Mouse (Mus musculus) kidney, embryonic 15.5 days (tissue): Measurements from ENCODE around the gene Adra1b. TPM values are rescaled to one million over a fixed set of nuclear protein-coding genes. Genes with fewer than 3 reads are reported as not detected.

Source experiments
- ATAC-seq: fragments of 200-750 bp; cut with Nextera tagmentation; replicated peaks from 2 replicates; pipeline ENCODE4 v1.8.0; 2017; ENCODE audit warnings: moderate TSS enrichment; ENCODE audit not compliant: low FRiP score
- H3K27ac ChIP-seq: fragments of 300-500 bp; sonication (generic); 2 replicates; pipeline ENCODE4 v1.5.1; 2015; ENCODE audit warnings: mild to moderate bottlenecking, inconsistent platforms
- H3K27me3 ChIP-seq: fragments of 300-500 bp; sonication (generic); 2 replicates; pipeline ENCODE4 v1.6.1; 2015; ENCODE audit warnings: inconsistent platforms
- H3K36me3 ChIP-seq: fragments of 300-500 bp; sonication (generic); 2 replicates; pipeline ENCODE4 v1.6.1; 2015; ENCODE audit warnings: inconsistent platforms
- H3K4me1 ChIP-seq: fragments of 300-500 bp; sonication (generic); 2 replicates; pipeline ENCODE4 v1.6.1; 2015; ENCODE audit warnings: inconsistent platforms
- H3K4me2 ChIP-seq: fragments of 300-500 bp; sonication (generic); 2 replicates; pipeline ENCODE4 v1.6.1; 2015; ENCODE audit warnings: moderate library complexity, mild to moderate bottlenecking, inconsistent platforms
- H3K4me3 ChIP-seq: fragments of 300-500 bp; sonication (generic); replicated peaks from 2 replicates; pipeline ENCODE4 v1.5.1; 2015; ENCODE audit warnings: mild to moderate bottlenecking, inconsistent platforms
- H3K9ac ChIP-seq: fragments of 300-500 bp; sonication (generic); 2 replicates; pipeline ENCODE4 v1.6.1; 2015; ENCODE audit warnings: mild to moderate bottlenecking, inconsistent platforms
- H3K9me3 ChIP-seq: fragments of 300-500 bp; sonication (generic); replicated peaks from 2 replicates; pipeline ENCODE4 v1.6.1; 2016; ENCODE audit warnings: inconsistent platforms
- WGBS: fragments of 180-500 bp; shearing (Covaris S2); methylation state at CpG from one replicate; pipeline ENCODE4 v1.1.7; 2015; ENCODE audit warnings: mixed read lengths; 5-methylcytosine and 5-hydroxymethylcytosine counted together
- polyA plus RNA-seq: library from polyadenylated mRNA; unstranded; fragments of >200 nt; fragmentation: Nextera tagmentation; extraction: Ambion mirVana; gene quantifications from 2 replicates; pipeline ENCODE4 v1.2.1, GENCODE M21; 2015

Adra1b gene
- polyA plus RNA-seq, 1 experiment from 2014 or later: 0.96 TPM

DNA sequence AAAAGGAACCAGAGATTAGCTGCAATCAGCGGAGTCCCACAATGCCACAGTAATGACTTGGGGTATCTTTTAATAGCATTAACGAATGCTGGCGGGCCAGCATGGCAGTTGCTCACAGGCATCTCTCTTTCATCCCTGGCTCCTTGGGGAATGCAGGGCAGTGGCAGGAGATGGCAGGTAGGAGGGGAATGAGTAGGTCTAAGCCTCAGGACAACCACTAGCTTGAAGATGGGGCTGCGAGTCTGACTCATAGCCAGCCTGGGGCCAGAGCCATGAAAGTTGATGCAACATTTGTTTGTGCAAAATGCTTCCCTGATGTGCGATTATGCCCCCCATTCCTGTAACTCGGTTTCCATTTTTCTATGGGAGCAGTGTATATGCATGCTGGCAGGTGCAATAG, 25.2 kb upstream of the Adra1b start:
- Histone ChIP-seq H3K4me3 (no peak overlapping the region), H3K27ac (no peak overlapping the region), H3K27me3 (no peaks in the 10 kb centered on the region), H3K9me3 (no peaks in the 10 kb centered on the region), H3K4me1 (no peaks in the 10 kb centered on the region; the same call in 1 of the 2 replicates), H3K9ac (no peak overlapping the region), H3K4me2 (no peak overlapping the region), H3K36me3 (no peaks in the 10 kb centered on the region)
- WGBS: 68% methylated on average over 6 of the region's 6 CpGs
- ATAC-seq: no peak

DNA sequence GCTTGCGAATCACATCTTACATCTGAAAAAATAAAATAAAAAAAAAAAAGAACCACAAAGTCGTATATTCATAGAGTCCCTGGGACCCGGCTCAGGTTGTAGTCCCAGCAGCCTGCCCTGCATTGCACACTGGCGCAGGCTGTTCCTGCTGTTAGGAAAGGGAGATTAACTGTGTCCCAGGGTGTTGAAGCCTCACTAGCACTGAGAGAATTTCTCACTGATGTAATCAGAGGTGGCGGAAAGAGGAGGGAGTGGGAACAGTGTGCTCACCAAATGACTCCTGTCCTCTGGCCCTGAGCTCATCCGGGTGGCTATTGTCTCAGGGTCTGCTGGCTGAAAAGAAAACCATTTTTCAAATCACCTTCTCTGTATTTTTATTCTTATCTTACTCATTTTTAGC, 24.6 kb upstream of the Adra1b start:
- no peaks in the 10 kb centered on the region for H3K9me3 ChIP-seq
- 41% methylated on average over 6 of the region's 6 CpGs for whole genome bisulfite sequencing
- H3K27me3 ChIP-seq: no peaks in the 10 kb centered on the region
- no peaks in the 10 kb centered on the region; the same call in 1 of the 2 replicates for H3K4me1 ChIP-seq
- H3K4me2 ChIP-seq: no peak overlapping the region
- H3K36me3 ChIP-seq: no peaks in the 10 kb centered on the region
- H3K4me3 ChIP-seq: no peak overlapping the region
- ATAC-seq: no peak
- H3K27ac ChIP-seq: no peak overlapping the region
- no peak overlapping the region for H3K9ac ChIP-seq

DNA sequence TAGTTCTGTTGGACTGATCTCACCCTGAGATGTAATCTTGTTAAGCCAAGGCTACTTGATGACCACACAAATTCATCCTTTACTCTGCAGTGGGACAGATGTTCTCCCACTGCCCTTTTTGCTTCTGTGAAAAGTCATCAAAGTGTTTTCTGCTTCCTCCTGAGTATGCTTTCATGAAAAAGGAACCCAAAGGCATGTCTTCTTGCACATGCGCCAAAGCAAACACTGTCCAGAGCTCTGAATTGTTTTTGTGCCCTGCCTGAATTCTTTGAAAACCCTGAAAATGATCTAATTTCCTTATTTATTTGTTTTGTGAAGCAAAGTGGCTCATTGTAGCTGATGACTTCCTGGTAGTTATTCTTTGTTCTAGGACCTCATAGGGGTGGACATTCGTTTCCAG, 20.7 kb upstream of the Adra1b start:
- Histone ChIP-seq H3K36me3 (no peaks in the 10 kb centered on the region), H3K4me2 (no peak overlapping the region), H3K27me3 (no peaks in the 10 kb centered on the region), H3K9me3 (no peaks in the 10 kb centered on the region), H3K4me1 (no peaks in the 10 kb centered on the region; the same call in 1 of the 2 replicates), H3K9ac (no peak overlapping the region), H3K4me3 (no peak overlapping the region), H3K27ac (no peak overlapping the region)
- no peak for ATAC-seq
- 72% methylated on average over 2 of the region's 2 CpGs for WGBS

- no peaks in the 10 kb centered on the region for H3K9me3 ChIP-seq
- H3K9ac ChIP-seq: no peak overlapping the region
- no peak overlapping the region for H3K4me3 ChIP-seq
- H3K4me1 ChIP-seq: peaks cover 6% of the 10 kb centered on the region
- ATAC-seq: no peak
- 65% methylated on average over 7 of the region's 7 CpGs for WGBS
- H3K27ac ChIP-seq: no peak overlapping the region
- no peak overlapping the region for H3K4me2 ChIP-seq
- H3K36me3 ChIP-seq: no peaks in the 10 kb centered on the region
- no peaks in the 10 kb centered on the region for H3K27me3 ChIP-seq
Measured at GRCm38 (mm10) chr11:43919492-43920055, 18.6 kb upstream of the Adra1b start.

DNA sequence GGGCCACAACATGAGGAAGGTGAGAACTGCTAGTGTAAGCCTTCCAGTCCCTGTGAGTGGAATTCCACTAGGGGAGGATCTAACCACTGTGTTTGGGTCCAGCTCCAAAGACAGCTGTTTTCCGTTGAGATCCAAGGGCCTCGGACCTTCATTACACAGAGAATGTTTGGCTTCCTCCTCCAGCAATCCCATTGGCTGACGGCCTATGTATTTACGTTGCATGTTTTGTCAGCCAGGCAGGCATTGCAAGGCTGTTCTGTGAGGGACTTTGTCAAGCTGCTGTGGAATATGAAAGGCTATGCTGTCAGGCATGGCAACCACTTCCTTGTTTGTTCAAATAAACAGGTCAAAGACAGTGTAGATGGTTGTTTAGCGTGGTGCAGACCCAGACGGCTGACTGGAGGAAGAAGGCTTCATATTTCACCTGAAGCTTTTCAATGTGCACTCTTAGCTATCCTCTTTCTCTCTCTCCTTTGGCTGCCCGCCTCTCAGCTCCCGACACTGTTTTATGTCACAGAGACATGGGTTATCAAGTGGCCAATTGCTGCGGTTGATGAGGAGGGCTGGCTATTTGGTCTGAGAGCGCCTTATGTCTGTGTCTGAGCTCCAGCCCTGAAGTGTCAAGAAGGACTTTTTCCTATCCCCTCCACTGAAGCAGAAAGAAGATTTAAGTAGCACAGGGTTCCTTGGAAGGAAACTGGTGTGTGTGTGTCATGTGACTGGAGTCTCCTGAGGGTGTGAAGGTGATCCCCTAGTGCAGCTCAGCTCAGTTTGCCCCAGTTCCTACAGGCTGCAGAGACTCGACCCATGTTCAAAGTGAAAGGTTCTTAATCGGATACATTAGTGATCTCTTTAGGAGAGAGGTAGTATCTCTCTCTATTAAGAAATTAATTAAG, 13.8 kb upstream of the Adra1b start:
- no peak overlapping the region for H3K9ac ChIP-seq
- ATAC-seq: peak; percentile 84

DNA sequence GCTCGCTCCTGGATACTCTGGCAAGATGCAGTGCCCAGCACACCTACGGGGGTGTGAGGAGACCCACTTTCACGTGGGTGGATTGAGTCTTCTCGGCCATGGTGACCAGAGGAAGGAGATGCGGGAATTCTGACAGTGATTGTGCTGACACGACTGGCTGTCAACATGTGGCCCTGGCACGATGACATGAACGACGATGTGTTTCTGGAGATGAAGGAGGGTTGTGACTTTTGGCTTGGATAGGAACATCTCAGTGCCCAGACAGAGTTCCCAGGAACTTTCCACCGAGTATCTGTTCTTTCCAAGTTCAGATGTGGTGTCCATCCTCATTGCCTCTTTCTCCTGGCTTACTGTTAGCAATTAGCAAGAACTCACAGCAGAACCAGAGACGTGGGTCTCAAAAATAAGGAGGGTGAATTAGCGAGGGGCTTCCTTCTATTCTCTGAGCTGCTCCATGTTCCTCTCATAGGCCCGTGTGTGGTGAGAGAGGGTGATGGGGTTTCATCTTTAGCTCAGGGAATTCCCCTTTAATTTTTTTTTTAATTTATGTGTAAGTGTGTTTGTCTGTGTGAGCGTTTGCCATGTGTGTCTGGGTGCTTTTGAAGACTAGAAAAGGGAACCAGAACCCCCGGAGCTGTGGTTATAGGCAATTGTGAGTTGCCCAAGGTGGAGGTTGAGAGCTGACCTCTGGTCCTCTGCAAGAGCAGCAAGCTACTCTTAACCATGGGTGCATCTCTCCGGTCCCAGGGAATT, 11.3 kb upstream of the Adra1b start:
- peaks cover 6% of the 10 kb centered on the region; the same call in 1 of the 2 replicates for H3K4me1 ChIP-seq
- no peaks in the 10 kb centered on the region for H3K27me3 ChIP-seq
- no peak overlapping the region for H3K27ac ChIP-seq
- WGBS: 89% methylated on average over 16 of the region's 16 CpGs
- no peaks in the 10 kb centered on the region for H3K9me3 ChIP-seq
- H3K4me3 ChIP-seq: no peak overlapping the region
- no peak overlapping the region for H3K9ac ChIP-seq
- no peak overlapping the region for H3K4me2 ChIP-seq
- no peak for ATAC-seq
- no peaks in the 10 kb centered on the region for H3K36me3 ChIP-seq

More for the DNA sequence above, 13.8 kb upstream of the Adra1b start:
- peak overlapping the region; percentile 79 for H3K27ac ChIP-seq
- H3K27me3 ChIP-seq: no peaks in the 10 kb centered on the region
- no peaks in the 10 kb centered on the region for H3K36me3 ChIP-seq
- 28% methylated on average over 12 of the region's 12 CpGs for WGBS
- H3K4me1 ChIP-seq: peaks cover 6% of the 10 kb centered on the region; the same call in 1 of the 2 replicates
- H3K9me3 ChIP-seq: no peaks in the 10 kb centered on the region
- no peak overlapping the region for H3K4me3 ChIP-seq
- peak overlapping the region; percentile 32 for H3K4me2 ChIP-seq

DNA sequence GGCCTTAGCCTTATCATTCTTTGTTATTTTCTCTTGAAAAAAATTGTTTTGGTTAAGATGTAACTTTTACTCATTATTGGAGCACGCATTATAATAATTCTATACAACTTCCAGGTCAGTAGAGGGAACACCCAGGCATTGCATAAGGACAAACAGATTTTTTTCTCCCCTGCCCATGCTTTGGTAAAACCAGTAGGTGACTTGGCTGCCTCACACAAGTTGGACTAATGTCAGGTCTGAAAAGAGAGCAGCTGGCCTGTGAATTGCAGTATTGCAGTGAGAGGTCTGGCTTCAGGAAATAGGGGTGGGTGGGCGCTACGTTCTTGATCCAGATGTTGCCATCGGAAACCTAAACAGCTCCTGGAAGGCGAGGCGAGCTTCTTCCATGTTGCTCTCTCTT, 10.6 kb upstream of the Adra1b start:
- Histone ChIP-seq H3K36me3 (no peaks in the 10 kb centered on the region), H3K4me2 (no peak overlapping the region), H3K27ac (no peak overlapping the region), H3K9me3 (no peaks in the 10 kb centered on the region), H3K27me3 (no peaks in the 10 kb centered on the region), H3K4me1 (peaks cover 6% of the 10 kb centered on the region; the same call in 1 of the 2 replicates), H3K4me3 (no peak overlapping the region), H3K9ac (no peak overlapping the region)
- WGBS: 71% methylated on average over 6 of the region's 6 CpGs
- no peak for ATAC-seq

GRCm38 (mm10) chr11:43903351-43903750, 2.3 kb upstream of the Adra1b start:
- H3K4me1 ChIP-seq: no peaks in the 10 kb centered on the region
- H3K27ac ChIP-seq: no peak overlapping the region
- H3K9me3 ChIP-seq: no peaks in the 10 kb centered on the region
- H3K4me3 ChIP-seq: no peak overlapping the region
- no peak overlapping the region for H3K9ac ChIP-seq
- no peak for ATAC-seq
- no peaks in the 10 kb centered on the region for H3K27me3 ChIP-seq
- H3K36me3 ChIP-seq: no peaks in the 10 kb centered on the region
- WGBS: 81% methylated on average over 10 of the region's 10 CpGs
- no peak overlapping the region for H3K4me2 ChIP-seq

DNA sequence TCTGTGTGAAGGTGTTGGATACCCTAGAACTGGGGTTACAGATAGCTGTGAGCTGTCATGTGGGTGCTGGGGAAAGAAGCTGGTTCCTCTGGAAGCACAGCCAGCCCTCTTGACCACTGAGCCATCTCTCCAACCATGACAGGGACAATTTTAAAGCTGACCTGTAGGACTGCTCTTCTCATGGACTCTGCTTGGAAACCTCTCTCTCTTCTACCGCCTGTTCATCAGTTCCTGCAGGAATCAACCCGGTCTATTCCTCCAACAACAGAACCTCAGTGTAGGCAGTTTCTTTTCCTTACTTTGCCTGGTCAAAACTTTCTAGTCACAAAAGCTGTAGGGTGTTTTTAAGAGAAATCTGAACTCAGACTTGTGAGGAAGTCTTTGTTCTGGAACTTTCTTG, 1.3 kb downstream of the Adra1b start:
- no peak overlapping the region for H3K4me2 ChIP-seq
- 89% methylated on average over 2 of the region's 2 CpGs for WGBS
- H3K27me3 ChIP-seq: no peaks in the 10 kb centered on the region
- no peak overlapping the region for H3K9ac ChIP-seq
- H3K4me3 ChIP-seq: no peak overlapping the region
- no peaks in the 10 kb centered on the region for H3K9me3 ChIP-seq
- no peaks in the 10 kb centered on the region for H3K4me1 ChIP-seq
- no peak for ATAC-seq
- H3K36me3 ChIP-seq: no peaks in the 10 kb centered on the region
- H3K27ac ChIP-seq: no peak overlapping the region

- 75% methylated on average over 2 of the region's 2 CpGs for WGBS
- H3K27ac ChIP-seq: no peak overlapping the region
- ATAC-seq: no peak
- no peak overlapping the region for H3K9ac ChIP-seq
- H3K4me3 ChIP-seq: no peak overlapping the region
- no peaks in the 10 kb centered on the region for H3K4me1 ChIP-seq
- no peaks in the 10 kb centered on the region for H3K27me3 ChIP-seq
- H3K9me3 ChIP-seq: no peaks in the 10 kb centered on the region
- no peaks in the 10 kb centered on the region for H3K36me3 ChIP-seq
- no peak overlapping the region for H3K4me2 ChIP-seq
Measured at GRCm38 (mm10) chr11:43895323-43895722, 5.7 kb downstream of the Adra1b start.

DNA sequence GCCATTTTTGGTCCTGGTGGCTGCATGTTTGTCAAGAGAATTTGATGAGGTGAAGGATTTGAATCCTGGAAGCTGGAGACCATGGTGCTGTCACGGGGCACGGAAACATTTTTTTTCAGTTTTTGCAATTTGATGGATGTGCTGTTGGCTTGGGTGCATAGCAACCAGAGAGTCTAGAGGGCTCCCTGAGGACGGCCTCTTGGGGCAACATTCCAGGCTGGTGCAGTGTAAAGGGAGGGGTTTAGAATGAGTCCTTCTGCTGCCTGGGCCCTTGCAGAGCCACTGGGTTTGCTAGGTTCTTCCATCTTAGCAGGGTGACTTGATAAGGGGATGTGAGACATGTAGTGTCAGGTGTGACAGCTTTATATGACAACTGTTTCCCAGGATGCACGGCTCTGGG, 8.5 kb downstream of the Adra1b start:
- Histone ChIP-seq H3K4me1 (no peaks in the 10 kb centered on the region), H3K27me3 (no peaks in the 10 kb centered on the region), H3K9ac (no peak overlapping the region), H3K4me2 (no peak overlapping the region), H3K36me3 (no peaks in the 10 kb centered on the region), H3K27ac (no peak overlapping the region), H3K9me3 (no peaks in the 10 kb centered on the region), H3K4me3 (no peak overlapping the region)
- 79% methylated on average over 4 of the region's 4 CpGs for WGBS
- no peak for ATAC-seq

DNA sequence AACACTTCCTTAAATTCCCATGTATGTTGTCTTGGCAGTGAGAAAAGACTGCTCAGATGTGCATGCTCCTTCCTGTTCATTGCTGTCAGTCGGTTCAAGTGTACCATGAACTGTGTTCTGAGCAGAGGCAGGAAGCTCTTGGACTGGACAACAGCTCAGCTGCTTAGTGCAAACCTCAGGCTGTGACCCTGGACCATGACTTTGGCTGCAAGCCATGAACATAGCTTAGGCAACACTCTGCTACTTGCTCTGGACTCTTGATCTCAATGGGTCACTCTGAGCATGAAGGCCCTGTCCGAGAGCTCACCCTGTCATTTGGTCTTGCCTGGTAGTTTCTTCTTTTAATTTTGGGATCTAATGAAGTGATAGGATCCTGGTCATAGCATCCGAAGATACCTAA, 9.6 kb downstream of the Adra1b start:
- Histone ChIP-seq H3K4me2 (no peak overlapping the region), H3K27ac (no peak overlapping the region), H3K4me1 (no peaks in the 10 kb centered on the region), H3K36me3 (no peaks in the 10 kb centered on the region), H3K9me3 (no peaks in the 10 kb centered on the region), H3K9ac (no peak overlapping the region), H3K4me3 (no peak overlapping the region), H3K27me3 (no peaks in the 10 kb centered on the region)
- no peak for ATAC-seq
- WGBS: 88% methylated on average over 3 of the region's 3 CpGs
